Mouse (Mus musculus): ENCODE measurements around the gene Tmem233. TPM values are rescaled to one million over a fixed set of nuclear protein-coding genes. Genes with fewer than 3 reads are reported as not detected.

Gene Tmem233
- 0.06 TPM in 1 of 2 replicates, not detected in the other for polyA plus RNA-seq (2015; fragmentation: Nextera tagmentation; extraction: Ambion mirVana)

GRCm38 (mm10) chr5:116083081-116083480 is at the start of gene Tmem233:
Tmem233 (minus strand) TSS chr5:116083244.

GRCm38 (mm10) chr5:116024327-116024739 is 58.7 kb downstream of the Tmem233 start, which contains the start of gene Prkab1:
Prkab1 (minus strand) TSS chr5:116024508.

Other genes with a start within 250 kb of the Tmem233 start
- gene Cit, start 238.0 kb downstream of the Tmem233 start, polyA plus RNA-seq (2015; fragmentation: Nextera tagmentation; extraction: Ambion mirVana) = 36.1 and 36.4 TPM in 2 replicates
- gene Prkab1, start 58.7 kb downstream of the Tmem233 start, polyA plus RNA-seq (2015; fragmentation: Nextera tagmentation; extraction: Ambion mirVana) = 91.6 and 95.5 TPM in 2 replicates
- gene Ccdc60, start 205.7 kb upstream of the Tmem233 start, polyA plus RNA-seq (2015; fragmentation: Nextera tagmentation; extraction: Ambion mirVana) = 0.15 and 0.16 TPM in 2 replicates